Mouse (Mus musculus) midbrain, embryonic 14.5 days (tissue): ENCODE measurements around the gene Isg20. TPM values are rescaled to one million over a fixed set of nuclear protein-coding genes. Genes with fewer than 3 reads are reported as not detected.
A peak's percentile ranks its signal among the peaks of the same experiment; 100 is the strongest.

Experiments
- ATAC-seq: fragments of 200-750 bp; cut with Nextera tagmentation; 2 replicates; pipeline ENCODE4 v1.8.0; 2017; ENCODE audit warnings: moderate number of reproducible peaks, moderate library complexity; ENCODE audit not compliant: low FRiP score, low TSS enrichment
- DNase-seq: peaks from one replicate; pipeline ENCODE4 v3.0.0-alpha.2; 2015
- H3K27ac ChIP-seq: fragments of 300-500 bp; sonication (generic); replicated peaks from 2 replicates; pipeline ENCODE4 v1.5.1; 2014; ENCODE audit warnings: mild to moderate bottlenecking, low read depth, low read length, moderate library complexity
- H3K27me3 ChIP-seq: fragments of 300-500 bp; sonication (generic); 2 replicates; pipeline ENCODE4 v1.6.1; 2014; ENCODE audit warnings: low read length, control low read depth, mixed read lengths; ENCODE audit not compliant: control insufficient read depth, insufficient read depth
- H3K36me3 ChIP-seq: fragments of 300-500 bp; sonication (generic); 2 replicates; pipeline ENCODE4 v1.6.1; 2014; ENCODE audit warnings: low read length, control low read depth; ENCODE audit not compliant: control insufficient read depth, insufficient read depth
- H3K4me1 ChIP-seq: fragments of 300-500 bp; sonication (generic); 2 replicates; pipeline ENCODE4 v1.6.1; 2014; ENCODE audit warnings: mild to moderate bottlenecking, antibody characterized with exemption, low read length, control low read depth; ENCODE audit not compliant: control insufficient read depth, insufficient read depth
- H3K4me2 ChIP-seq: fragments of 300-500 bp; sonication (generic); 2 replicates; pipeline ENCODE4 v1.6.1; 2014; ENCODE audit warnings: mild to moderate bottlenecking, low read length, moderate library complexity
- H3K4me3 ChIP-seq: fragments of 300-500 bp; sonication (generic); replicated peaks from 2 replicates; pipeline ENCODE4 v1.5.1; 2014; ENCODE audit warnings: low read depth, low read length
- H3K9ac ChIP-seq: fragments of 300-500 bp; sonication (generic); replicated peaks from 2 replicates; pipeline ENCODE4 v1.6.1; 2014; ENCODE audit warnings: mild to moderate bottlenecking, low read length, moderate library complexity
- H3K9me3 ChIP-seq: fragments of 300-500 bp; sonication (generic); 2 replicates; pipeline ENCODE4 v1.6.1; 2016; ENCODE audit warnings: low read length, control low read depth, mixed read lengths; ENCODE audit not compliant: control insufficient read depth
- WGBS: fragments of 180-500 bp; shearing (Covaris S2); extraction: QIAGEN DNeasy Blood & Tissue Kit; methylation state at CpG from one replicate; pipeline ENCODE4 v1.1.7; 2014; 5-methylcytosine and 5-hydroxymethylcytosine counted together
- polyA plus RNA-seq: library from polyadenylated mRNA; unstranded; fragments of >200 nt; fragmentation: Nextera tagmentation; extraction: Ambion mirVana; gene quantifications from 2 replicates; pipeline ENCODE4 v1.2.1, GENCODE M21; 2014

Isg20 gene
- polyA plus RNA-seq, 1 experiment from 2014 or later = 2.5 TPM

DNA sequence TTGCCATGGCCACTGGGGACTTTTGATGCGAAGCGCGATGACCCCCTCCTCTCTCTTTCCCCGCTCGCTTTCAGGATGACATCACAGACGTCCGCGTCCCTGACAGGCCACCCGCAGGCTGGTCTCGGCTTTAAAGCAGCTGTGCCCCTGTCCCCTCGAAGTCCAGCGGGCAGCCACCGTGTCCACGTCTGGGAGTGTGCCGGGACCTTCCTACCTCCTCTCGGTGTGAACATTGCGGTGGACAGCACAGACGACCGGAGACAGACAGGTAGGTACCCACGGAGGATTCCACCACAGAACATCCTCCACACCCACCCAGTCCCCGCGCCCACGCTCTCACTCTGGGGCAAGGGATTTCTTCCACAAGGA lies 30.8 kb upstream of the Isg20 start:
- WGBS = under 1% methylated on average over 23 of the region's 23 CpGs
- Histone ChIP-seq H3K4me1 (peaks cover 38% of the 10 kb centered on the region), H3K9me3 (no peaks in the 10 kb centered on the region)

DNA sequence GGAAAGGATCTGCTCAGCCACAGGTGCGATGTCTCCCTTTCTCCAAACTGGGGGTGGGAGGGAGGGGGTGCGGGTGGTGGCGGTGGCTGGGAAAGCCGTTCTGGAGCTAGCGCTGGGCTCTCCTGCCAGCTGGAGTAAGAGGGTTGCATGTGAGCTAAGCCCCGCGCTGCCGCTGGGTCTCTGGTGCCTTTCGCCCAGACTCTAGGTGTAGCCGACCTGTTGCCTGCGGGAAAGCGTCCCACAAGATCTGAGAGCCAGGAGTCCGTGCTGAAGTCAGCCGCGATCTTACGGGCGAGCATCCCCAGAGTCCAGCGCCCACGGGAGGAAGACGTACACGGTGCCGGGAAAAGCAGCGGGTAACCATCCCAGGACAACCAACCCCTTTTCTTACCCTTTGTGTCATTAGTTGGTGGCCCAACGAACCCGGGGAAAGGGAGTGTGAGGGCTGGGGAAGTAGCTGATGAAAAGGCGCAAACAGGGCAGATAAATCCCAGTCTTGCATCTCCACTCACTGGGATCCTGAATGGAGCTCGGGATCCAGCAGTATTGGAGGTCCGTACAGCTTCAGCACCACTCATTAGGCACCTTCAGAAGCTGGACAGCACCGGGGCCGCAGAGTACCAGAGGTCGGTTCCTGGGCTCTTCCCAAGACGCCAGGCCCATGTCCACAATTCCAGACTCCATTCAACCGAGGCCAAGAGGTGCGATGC lies 30.1 kb upstream of the Isg20 start:
- DNase-seq = peak; percentile 67
- no peak for ATAC-seq
- H3K4me1 ChIP-seq = peaks cover 45% of the 10 kb centered on the region
- H3K4me2 ChIP-seq = peak overlapping the region; percentile 68
- H3K4me3 ChIP-seq = peak overlapping the region; percentile 71
- 0 out of 2 replicates have a peak, but pooled peaks cover 2% of the 10 kb centered on the region for H3K36me3 ChIP-seq
- under 1% methylated on average over 34 of the region's 34 CpGs for WGBS
- H3K9ac ChIP-seq = peak overlapping the region; percentile 79
- no peaks in the 10 kb centered on the region for H3K9me3 ChIP-seq
- no peaks in the 10 kb centered on the region; the same call in 1 of the 2 replicates for H3K27me3 ChIP-seq
- H3K27ac ChIP-seq = peak overlapping the region; percentile 90

More for the DNA sequence above, 30.8 kb upstream of the Isg20 start:
- Histone ChIP-seq H3K4me3 (peak overlapping the region; percentile 71), H3K4me2 (peak overlapping the region; percentile 68), H3K36me3 (no peaks in the 10 kb centered on the region), H3K27ac (peak overlapping the region; percentile 90), H3K27me3 (no peaks in the 10 kb centered on the region), H3K9ac (peak overlapping the region; percentile 79)
- DNase-seq = peak; percentile 90
- ATAC-seq = peak; percentile 57

DNA sequence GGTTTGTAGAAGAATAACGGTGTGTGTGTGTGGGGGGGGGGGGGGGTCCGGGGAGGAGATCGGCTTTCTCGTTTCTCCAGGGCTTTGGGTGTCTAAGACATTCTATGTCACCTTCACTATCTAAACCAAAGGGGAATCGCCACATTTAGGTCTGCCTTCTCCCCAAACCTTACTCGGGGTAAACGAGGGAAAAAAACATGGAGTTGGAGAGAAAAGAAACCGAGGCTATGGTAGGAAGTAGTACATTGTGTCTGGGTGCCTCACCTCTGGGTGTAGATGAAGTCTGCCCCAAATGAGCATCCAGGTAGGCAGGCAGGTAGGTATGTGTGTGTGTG lies 29.5 kb upstream of the Isg20 start:
- WGBS = under 1% methylated on average over 8 of the region's 8 CpGs
- Histone ChIP-seq H3K4me3 (peak overlapping the region; percentile 71), H3K9me3 (no peaks in the 10 kb centered on the region), H3K27ac (peak overlapping the region; percentile 90), H3K36me3 (0 out of 2 replicates have a peak, but pooled peaks cover 8% of the 10 kb centered on the region), H3K9ac (peak overlapping the region; percentile 79), H3K4me2 (peak overlapping the region; percentile 68), H3K27me3 (no peaks in the 10 kb centered on the region; the same call in 1 of the 2 replicates), H3K4me1 (peaks cover 46% of the 10 kb centered on the region)
- ATAC-seq = no peak
- DNase-seq = no peak

DNA sequence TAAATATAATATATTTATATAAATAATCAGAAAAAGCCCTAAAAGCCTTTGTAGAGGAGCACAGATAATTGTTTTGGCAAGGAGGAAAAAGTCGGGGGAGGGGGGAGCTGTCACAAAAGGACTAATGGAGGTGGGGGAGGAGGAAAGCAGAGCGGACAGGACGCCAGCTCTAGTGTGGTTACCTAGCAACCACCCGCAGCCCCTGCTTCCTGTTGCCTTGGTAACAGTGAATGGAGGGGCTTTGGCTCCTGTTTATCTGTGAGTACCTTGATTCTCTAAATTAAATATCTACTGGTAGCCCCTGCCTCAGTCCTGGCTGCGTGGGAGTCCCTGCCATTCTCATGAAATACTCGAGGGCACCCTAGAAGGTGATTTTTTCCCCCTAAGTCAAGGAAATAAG lies 29.1 kb upstream of the Isg20 start:
- Histone ChIP-seq H3K9me3 (no peaks in the 10 kb centered on the region), H3K4me3 (peak overlapping the region; percentile 71), H3K9ac (peak overlapping the region; percentile 48), H3K4me2 (peak overlapping the region; percentile 68), H3K36me3 (0 out of 2 replicates have a peak, but pooled peaks cover 10% of the 10 kb centered on the region), H3K27ac (peak overlapping the region; percentile 90), H3K4me1 (peaks cover 46% of the 10 kb centered on the region), H3K27me3 (no peaks in the 10 kb centered on the region; the same call in 1 of the 2 replicates)
- 3% methylated on average over 6 of the region's 6 CpGs for WGBS
- ATAC-seq (peak; percentile 72), DNase-seq (peak; percentile 95)

DNA sequence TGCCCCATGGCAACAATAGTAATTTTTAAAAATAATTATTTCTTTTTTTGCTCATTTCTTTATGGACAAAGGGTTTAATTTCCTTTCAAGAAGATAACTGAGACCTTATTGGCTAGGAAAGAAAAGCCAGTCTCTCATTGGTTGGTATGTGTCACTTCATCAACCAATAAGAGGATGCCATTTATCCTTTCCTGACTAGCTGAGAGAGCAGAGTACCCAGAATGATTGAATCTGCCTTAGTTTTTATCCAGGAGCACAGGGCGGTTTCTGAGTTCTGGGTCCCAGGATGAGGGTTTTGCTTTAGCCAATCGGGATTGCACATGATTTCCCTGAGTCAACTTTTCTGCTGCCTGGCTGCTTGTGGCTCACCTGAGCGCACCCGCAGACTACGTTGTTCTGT lies 27.8 kb upstream of the Isg20 start:
- WGBS = 78% methylated on average over 5 of the region's 5 CpGs
- Histone ChIP-seq H3K4me1 (peaks cover 46% of the 10 kb centered on the region), H3K27ac (peak overlapping the region; percentile 90), H3K4me3 (peak overlapping the region; percentile 71), H3K9ac (peak overlapping the region; percentile 25; the same call in 1 of the 2 replicates), H3K4me2 (peak overlapping the region; percentile 68), H3K9me3 (no peaks in the 10 kb centered on the region), H3K36me3 (0 out of 2 replicates have a peak, but pooled peaks cover 10% of the 10 kb centered on the region), H3K27me3 (no peaks in the 10 kb centered on the region; the same call in 1 of the 2 replicates)
- peak; percentile 70 for DNase-seq
- no peak for ATAC-seq

DNA sequence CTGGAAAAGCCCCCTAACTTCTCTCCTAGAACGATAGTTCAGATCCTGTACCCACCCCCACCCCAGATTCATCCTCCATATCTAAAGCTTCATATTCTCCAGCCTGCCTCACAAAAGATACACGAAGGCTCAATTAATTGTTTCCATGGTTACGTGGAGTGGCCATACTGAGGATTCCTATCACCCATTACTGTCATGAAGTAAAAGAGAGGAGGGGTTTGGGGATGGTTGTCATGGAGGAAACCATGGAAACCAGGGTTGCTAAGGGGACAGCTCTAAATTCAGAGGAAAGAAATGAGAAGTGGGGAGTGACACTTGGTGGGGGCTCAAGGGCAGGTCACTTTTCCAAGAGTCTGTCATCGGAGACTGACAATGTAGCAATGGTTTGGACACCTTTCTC lies 26.7 kb upstream of the Isg20 start:
- DNase-seq (peak; percentile 71), ATAC-seq (no peak)
- Histone ChIP-seq H3K4me1 (peaks cover 39% of the 10 kb centered on the region), H3K36me3 (0 out of 2 replicates have a peak, but pooled peaks cover 10% of the 10 kb centered on the region), H3K9me3 (no peaks in the 10 kb centered on the region), H3K4me2 (peak overlapping the region; percentile 68), H3K4me3 (peak overlapping the region; percentile 7), H3K9ac (no peak overlapping the region), H3K27ac (peak overlapping the region; percentile 50), H3K27me3 (no peaks in the 10 kb centered on the region; the same call in 1 of the 2 replicates)
- WGBS = 7% methylated on average over 4 of the region's 4 CpGs

DNA sequence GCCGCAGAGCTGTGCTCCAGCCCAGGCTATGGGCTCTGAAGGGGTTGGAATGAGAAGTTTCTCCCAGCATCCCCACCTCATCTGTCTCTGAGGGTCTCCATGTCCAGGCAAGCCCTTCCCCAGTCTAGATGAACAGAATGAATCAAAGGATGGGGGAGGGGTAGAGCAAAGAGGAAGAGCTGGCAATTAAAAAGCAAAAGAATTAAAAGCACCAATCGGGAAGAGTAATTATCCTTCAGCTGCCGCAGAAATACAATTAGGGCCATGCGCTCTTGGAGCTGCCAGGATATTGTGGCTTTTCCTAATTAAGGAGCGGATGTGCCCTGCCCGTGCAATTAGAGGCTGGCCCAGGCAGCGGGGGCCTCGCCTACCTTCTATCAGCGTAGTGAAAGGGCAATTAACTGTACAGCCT lies 25.8 kb upstream of the Isg20 start:
- ATAC-seq = no peak
- H3K9ac ChIP-seq = peak overlapping the region; percentile 34; the same call in 1 of the 2 replicates
- no peaks in the 10 kb centered on the region for H3K9me3 ChIP-seq
- 41% methylated on average over 9 of the region's 9 CpGs for WGBS
- H3K36me3 ChIP-seq = 0 out of 2 replicates have a peak, but pooled peaks cover 10% of the 10 kb centered on the region
- no peaks in the 10 kb centered on the region; the same call in 1 of the 2 replicates for H3K27me3 ChIP-seq
- H3K4me1 ChIP-seq = peaks cover 39% of the 10 kb centered on the region
- H3K4me3 ChIP-seq = peak overlapping the region; percentile 7
- peak overlapping the region; percentile 50 for H3K27ac ChIP-seq
- DNase-seq = peak; percentile 68
- peak overlapping the region; percentile 68 for H3K4me2 ChIP-seq

DNA sequence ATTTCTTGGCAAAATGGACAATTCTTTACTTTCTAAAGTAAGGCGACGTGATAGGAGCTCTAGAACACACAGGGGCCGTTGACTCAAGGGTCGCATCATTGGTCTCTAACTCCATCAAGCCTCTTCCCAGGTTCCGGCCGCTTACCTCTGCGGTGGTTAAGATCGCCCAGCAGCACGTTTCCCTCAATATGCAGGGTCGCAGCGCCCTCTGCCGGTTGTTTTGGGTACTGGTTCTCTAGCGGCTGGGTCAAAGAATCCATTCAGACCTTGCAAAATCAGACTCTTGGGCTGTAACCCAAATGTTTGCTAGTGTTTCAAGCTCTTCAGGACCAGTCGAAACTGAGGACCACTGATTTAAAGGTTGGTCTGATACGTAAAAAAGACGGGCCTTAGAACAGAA lies 22.6 kb upstream of the Isg20 start:
- no peaks in the 10 kb centered on the region; the same call in 1 of the 2 replicates for H3K27me3 ChIP-seq
- H3K9me3 ChIP-seq = no peaks in the 10 kb centered on the region
- WGBS = 2% methylated on average over 16 of the region's 16 CpGs
- peak; percentile 94 for DNase-seq
- peaks cover 26% of the 10 kb centered on the region for H3K4me1 ChIP-seq
- no peak overlapping the region for H3K4me2 ChIP-seq
- H3K36me3 ChIP-seq = 0 out of 2 replicates have a peak, but pooled peaks cover 10% of the 10 kb centered on the region
- H3K27ac ChIP-seq = no peak overlapping the region
- H3K9ac ChIP-seq = no peak overlapping the region
- no peak overlapping the region for H3K4me3 ChIP-seq
- ATAC-seq = 0 out of 2 replicates have a peak, but pooled peaks have one; percentile 31
